Mouse (Mus musculus): ENCODE data around the gene Alg11. TPM values are rescaled to one million over a fixed set of nuclear protein-coding genes. Genes with fewer than 3 reads are reported as not detected.

Gene Alg11
- 24.6 TPM for total RNA-seq (2023)

GRCm38 (mm10) chr8:22060446-22060889 is at the start of gene Alg11:
TSS of gene Alg11 (plus strand) at chr8:22060721.

GRCm38 (mm10) chr8:22059821-22060445 is 588 bp upstream of the Alg11 start, which contains the start of gene Atp7b:
TSS of gene Atp7b (minus strand) at chr8:22060305.

Other genes with a start within 250 kb of the Alg11 start
- gene Defb50, start 237.2 kb upstream of the Alg11 start, total RNA-seq (2023): not detected
- gene Defb2, start 220.8 kb upstream of the Alg11 start, total RNA-seq (2023): not detected
- not detected for gene Defb10, start 201.8 kb upstream of the Alg11 start, total RNA-seq (2023)
- gene Defb9, start 175.3 kb upstream of the Alg11 start, total RNA-seq (2023): not detected
- gene Defb11, start 154.3 kb upstream of the Alg11 start, total RNA-seq (2023): not detected
- gene Defb15, start 128.0 kb upstream of the Alg11 start, total RNA-seq (2023): not detected
- gene Defb35, start 122.4 kb upstream of the Alg11 start, total RNA-seq (2023): not detected
- not detected for gene Defb13, start 114.0 kb upstream of the Alg11 start, total RNA-seq (2023)
- gene Fam90a1a, start 102.0 kb upstream of the Alg11 start, total RNA-seq (2023): not detected
- gene Ccdc70, start 90.9 kb upstream of the Alg11 start, total RNA-seq (2023): not detected
- 0.15 TPM for gene Atp7b, start 416 bp upstream of the Alg11 start, total RNA-seq (2023)
- not detected for gene Nek5, start 64.3 kb downstream of the Alg11 start, total RNA-seq (2023)
- 6.5 TPM for gene Nek3, start 105.7 kb downstream of the Alg11 start, total RNA-seq (2023)
- gene Ckap2, start 125.1 kb downstream of the Alg11 start, total RNA-seq (2023): 1.6 TPM
- 28.0 TPM for gene Vps36, start 132.1 kb downstream of the Alg11 start, total RNA-seq (2023)
- 0.34 TPM for gene Thsd1, start 166.6 kb downstream of the Alg11 start, total RNA-seq (2023)
- not detected for gene Tpte, start 222.7 kb downstream of the Alg11 start, total RNA-seq (2023)